In the genomic region with DNA sequence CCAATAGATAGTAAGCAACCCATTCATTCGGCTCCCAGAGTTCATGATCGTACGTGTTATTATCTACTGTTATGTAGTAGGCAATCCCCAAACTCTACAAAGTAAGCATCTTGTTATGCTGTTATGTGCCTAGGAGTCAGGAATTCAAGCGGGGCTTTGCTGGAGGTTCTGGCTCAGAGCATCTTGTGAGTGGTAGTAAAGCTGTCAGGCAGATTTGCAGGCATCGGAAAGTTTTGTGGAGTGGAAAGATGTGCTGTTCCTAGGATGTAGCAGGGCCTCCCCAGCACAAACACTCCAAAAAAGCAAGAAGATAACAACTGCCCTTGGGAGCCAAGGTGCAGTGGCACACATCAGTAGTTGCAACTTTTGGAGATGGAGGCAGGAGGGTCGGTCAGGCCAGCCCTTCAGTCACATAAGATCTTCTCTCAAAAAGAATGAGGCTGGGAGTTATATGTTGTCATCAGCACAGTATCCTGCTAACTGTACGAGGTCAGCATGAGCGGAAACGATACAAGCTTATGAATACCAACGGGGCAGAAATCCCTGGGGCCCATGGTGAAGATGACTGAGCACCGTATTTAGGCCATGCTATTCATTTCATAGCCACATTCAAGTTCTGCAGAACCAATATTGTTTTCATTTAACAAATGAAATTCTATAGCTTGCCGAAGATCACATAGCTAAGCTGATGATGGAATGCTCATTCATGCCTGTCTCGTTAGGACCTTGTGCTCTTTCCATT, we compare ENCODE assay signal across 20 mouse cellular contexts. TPM values are rescaled to one million over a fixed set of nuclear protein-coding genes. Genes with fewer than 3 reads are reported as not detected.
A peak's percentile ranks its signal among the peaks of the same experiment; 100 is the strongest.
DNase-seq lines count a peak whose midpoint lies in the region; ATAC-seq and TF ChIP-seq lines count a peak whose summit lies in the region.
"Had no signal": no experiment of that assay in that cellular context is flagged by ENCODE, and none has a peak within 500 bp of the region (broad histone marks: within the 10 kb centered on the region; RNA-seq: fewer than 3 reads in every experiment).

No protein-coding gene starts in this region.

- DNase-seq in embryonic facial prominence, embryonic 10.5 days (ENCODE audit: low spot score): no peak
- DNase-seq in kidney, adult 2 months: no peak
- peak; percentile 84 for DNase-seq in kidney, postnatal 0 days (ENCODE audit: low spot score)
- DNase-seq in kidney, adult 18-20 months: no peak
- peak; percentile 70 for DNase-seq in CH12.LX (ENCODE audit: extremely low read depth)
- DNase-seq: adrenal gland, adult 2 months; adrenal gland, postnatal 14 days; adrenal gland, postnatal 36 days; B cell, adult 2 months; cerebellum, adult 11-12 months; cerebellum, adult 2 months; cerebellum, adult 9-10 months; cerebellum, postnatal 10 days; cerebellum, postnatal 25 days; forebrain, postnatal 0 days had no signal

- no peak overlapping the region for H3K4me2 ChIP-seq in embryonic facial prominence, embryonic 13.5 days
- no peak overlapping the region for H3K4me2 ChIP-seq in kidney, embryonic 15.5 days
- no peak overlapping the region for H3K4me2 ChIP-seq in kidney, postnatal 0 days (ENCODE audit: low read length)
- H3K4me2 ChIP-seq in CH12.LX (ENCODE audit: insufficient read depth, low read depth, poor library complexity, severe bottlenecking): peak overlapping the region; percentile 46; the same call in 1 of the 2 replicates
- H3K4me2 ChIP-seq: forebrain, embryonic 13.5 days; forebrain, embryonic 15.5 days had no signal

- H3K27me3 ChIP-seq in embryonic facial prominence, embryonic 13.5 days: no peaks in the 10 kb centered on the region
- no peaks in the 10 kb centered on the region for H3K27me3 ChIP-seq in embryonic facial prominence, embryonic 10.5 days (replicated peaks; ENCODE audit: low read depth, poor library complexity, severe bottlenecking)
- H3K27me3 ChIP-seq in kidney, embryonic 15.5 days: no peaks in the 10 kb centered on the region
- H3K27me3 ChIP-seq in kidney, adult 2 months (replicated peaks; ENCODE audit: control insufficient read depth, insufficient read depth, low read length): no peaks in the 10 kb centered on the region
- no peaks in the 10 kb centered on the region for H3K27me3 ChIP-seq in kidney, postnatal 0 days (ENCODE audit: insufficient read depth, low read length)
- H3K27me3 ChIP-seq in CH12.LX (replicated peaks): no peaks in the 10 kb centered on the region
- H3K27me3 ChIP-seq: forebrain, embryonic 13.5 days; forebrain, embryonic 15.5 days had no signal

- peak; percentile 58 for TF ChIP-seq EP300 in CH12.LX (IDR thresholded peaks at IDR 0.05; ENCODE audit: low read length)

- H3K4me1 ChIP-seq in embryonic facial prominence, embryonic 13.5 days: peaks cover 4% of the 10 kb centered on the region; the same call in 1 of the 2 replicates
- H3K4me1 ChIP-seq in embryonic facial prominence, embryonic 10.5 days: no peaks in the 10 kb centered on the region; the same call in none of the 2 replicates
- H3K4me1 ChIP-seq in kidney, embryonic 15.5 days: peaks cover 21% of the 10 kb centered on the region
- H3K4me1 ChIP-seq in kidney, adult 2 months (ENCODE audit: control insufficient read depth, insufficient read depth, low read length): no peaks in the 10 kb centered on the region
- no peaks in the 10 kb centered on the region for H3K4me1 ChIP-seq in kidney, postnatal 0 days (replicated peaks; ENCODE audit: insufficient read depth, low read length)
- peaks cover 25 to 40% of the 10 kb centered on the region in 2 experiments for H3K4me1 ChIP-seq in CH12.LX (ENCODE audit: control insufficient read depth in 1 of 2, insufficient read depth in 2 of 2)
- H3K4me1 ChIP-seq: forebrain, embryonic 15.5 days had no signal

- WGBS in embryonic facial prominence, embryonic 13.5 days: 73% methylated on average over 13 of the region's 13 CpGs
- whole genome bisulfite sequencing in embryonic facial prominence, embryonic 10.5 days: 91% methylated on average over 13 of the region's 13 CpGs
- 46% methylated on average over 13 of the region's 13 CpGs for whole genome bisulfite sequencing in kidney, embryonic 15.5 days
- 59% methylated on average over 13 of the region's 13 CpGs for WGBS in kidney, adult 2 months
- WGBS in kidney, postnatal 0 days: 44% methylated on average over 13 of the region's 13 CpGs

- 0 out of 2 replicates have a peak overlapping the region, but pooled peaks have one; percentile 58 for H3K27ac ChIP-seq in embryonic facial prominence, embryonic 13.5 days
- no peak overlapping the region for H3K27ac ChIP-seq in embryonic facial prominence, embryonic 10.5 days (replicated peaks)
- peak overlapping the region; percentile 54 for H3K27ac ChIP-seq in kidney, embryonic 15.5 days
- H3K27ac ChIP-seq in kidney, adult 2 months (ENCODE audit: insufficient read depth, low read depth, low read length): no peak overlapping the region
- H3K27ac ChIP-seq in kidney, postnatal 0 days: 0 out of 2 replicates have a peak overlapping the region, but pooled peaks have one; percentile 31
- H3K27ac ChIP-seq in CH12.LX (ENCODE audit: insufficient read depth, low read depth): 0 out of 2 replicates have a peak overlapping the region, but pooled peaks have one; percentile 40
- H3K27ac ChIP-seq: forebrain, embryonic 13.5 days; forebrain, embryonic 15.5 days had no signal

- in situ Hi-C loops in CH12.LX (cut with MboI; ENCODE audit: low pct_ligation_motif_present, low pct_unique_long_range_greater_than_20kb, low sequenced_read_pairs): no loop called here

- H3K9me3 ChIP-seq in embryonic facial prominence, embryonic 13.5 days: no peaks in the 10 kb centered on the region
- no peaks in the 10 kb centered on the region for H3K9me3 ChIP-seq in embryonic facial prominence, embryonic 10.5 days
- H3K9me3 ChIP-seq in kidney, embryonic 15.5 days (replicated peaks): no peaks in the 10 kb centered on the region
- no peaks in the 10 kb centered on the region for H3K9me3 ChIP-seq in kidney, postnatal 0 days (replicated peaks; ENCODE audit: low read length)
- H3K9me3 ChIP-seq in CH12.LX (replicated peaks; ENCODE audit: low read length): no peaks in the 10 kb centered on the region
- H3K9me3 ChIP-seq: forebrain, embryonic 13.5 days; forebrain, embryonic 15.5 days had no signal

- dilution Hi-C loops in CH12.LX (cut with MboI; ENCODE audit: extremely low pct_ligation_motif_present, extremely low pct_unique_long_range_greater_than_20kb, low sequenced_read_pairs): no loop called here

- no peak overlapping the region for H3K4me3 ChIP-seq in embryonic facial prominence, embryonic 13.5 days
- H3K4me3 ChIP-seq in embryonic facial prominence, embryonic 10.5 days: no peak overlapping the region
- no peak overlapping the region for H3K4me3 ChIP-seq in kidney, embryonic 15.5 days (replicated peaks)
- H3K4me3 ChIP-seq in kidney, adult 2 months (ENCODE audit: insufficient read depth, low read depth, low read length): no peak overlapping the region
- no peak overlapping the region for H3K4me3 ChIP-seq in kidney, postnatal 0 days (replicated peaks; ENCODE audit: low read depth, low read length)
- no peak overlapping the region for H3K4me3 ChIP-seq in CH12.LX (replicated peaks in 1 of 3; ENCODE audit: low read depth in 2 of 3, low read length in 2 of 3, poor library complexity in 1 of 3)
- H3K4me3 ChIP-seq: forebrain, embryonic 13.5 days; forebrain, embryonic 15.5 days had no signal

- no peak for TF ChIP-seq POLR2A in kidney, adult 2 months (IDR thresholded peaks at IDR 0.05; ENCODE audit: low read depth, low read length)
- no peak for TF ChIP-seq POLR2A in CH12.LX (IDR thresholded peaks at IDR 0.05; ENCODE audit: low read depth, low read length)

- H3K79me2 ChIP-seq in CH12.LX (replicated peaks; ENCODE audit: control insufficient read depth, extremely low read depth, insufficient read depth, poor library complexity, severe bottlenecking): no peaks in the 10 kb centered on the region

- no peak for TF ChIP-seq RAD21 in CH12.LX (IDR thresholded peaks at IDR 0.05; ENCODE audit: low read depth, low read length)

- no peak overlapping the region for H3K9ac ChIP-seq in embryonic facial prominence, embryonic 13.5 days
- H3K9ac ChIP-seq in kidney, embryonic 15.5 days: no peak overlapping the region
- no peak overlapping the region for H3K9ac ChIP-seq in kidney, postnatal 0 days (ENCODE audit: low read depth, low read length)
- H3K9ac ChIP-seq in CH12.LX (ENCODE audit: insufficient read depth, low read depth): no peak overlapping the region
- H3K9ac ChIP-seq: forebrain, embryonic 13.5 days; forebrain, embryonic 15.5 days; forebrain, postnatal 0 days had no signal

- H3K36me3 ChIP-seq in embryonic facial prominence, embryonic 13.5 days: peaks cover 37% of the 10 kb centered on the region
- H3K36me3 ChIP-seq in embryonic facial prominence, embryonic 10.5 days (replicated peaks): peaks cover 65% of the 10 kb centered on the region
- H3K36me3 ChIP-seq in kidney, embryonic 15.5 days: peaks cover 50% of the 10 kb centered on the region
- peaks cover 3% of the 10 kb centered on the region for H3K36me3 ChIP-seq in kidney, adult 2 months (ENCODE audit: control insufficient read depth, insufficient read depth, low read length)
- peaks cover 31% of the 10 kb centered on the region for H3K36me3 ChIP-seq in kidney, postnatal 0 days (ENCODE audit: insufficient read depth, low read length)
- H3K36me3 ChIP-seq in CH12.LX (replicated peaks in 1 of 2; ENCODE audit: control insufficient read depth in 1 of 2, insufficient read depth in 1 of 2, low read length in 1 of 2): peaks cover 31 to 74% of the 10 kb centered on the region in 2 experiments

- no peak for TF ChIP-seq CTCF in kidney, adult 2 months (conservative IDR thresholded peaks at IDR 0.05; ENCODE audit: insufficient read depth, insufficient read length, low read depth, low read length)
- no peak for TF ChIP-seq CTCF in kidney, postnatal 0 days (IDR thresholded peaks at IDR 0.05; ENCODE audit: low read depth)
- TF ChIP-seq CTCF in CH12.LX (conservative IDR thresholded peaks at IDR 0.05 in 1 of 2, IDR thresholded peaks at IDR 0.05 in 1 of 2; ENCODE audit: low read depth in 2 of 2, low read length in 2 of 2): no peak

- no peak for ATAC-seq in embryonic facial prominence, embryonic 13.5 days (ENCODE audit: insufficient number of reproducible peaks, insufficient read depth, low FRiP score, low TSS enrichment, low read depth)
- ATAC-seq in kidney, embryonic 15.5 days (replicated peaks; ENCODE audit: low FRiP score): 0 out of 2 replicates have a peak, but pooled peaks have one; percentile 49
- ATAC-seq in kidney, postnatal 0 days (replicated peaks; ENCODE audit: low FRiP score, low read depth): no peak; the same call in 1 of the 2 replicates
- ATAC-seq: CD4-positive, CD25-positive, alpha-beta regulatory T cell, adult 4 months; forebrain, embryonic 13.5 days; forebrain, embryonic 15.5 days; forebrain, postnatal 0 days had no signal

RNA-seq across cellular contexts. Expression of a gene that starts 12.2 kb away (rescaled TPM):
- 9.0 and 13.1 TPM in 2 replicates for polyA plus RNA-seq in embryonic facial prominence, embryonic 13.5 days (2015; fragmentation: Nextera tagmentation; extraction: Ambion mirVana)
- polyA plus RNA-seq in embryonic facial prominence, embryonic 10.5 days (2016; fragmentation: Nextera tagmentation; extraction: Ambion mirVana): 7.5 and 7.8 TPM in 2 replicates
- polyA plus RNA-seq in kidney, embryonic 15.5 days (2015; fragmentation: Nextera tagmentation; extraction: Ambion mirVana): 10.1 and 10.5 TPM in 2 replicates
- 21.0 and 25.8 TPM in 2 replicates for polyA plus RNA-seq in kidney, adult 2 months (2012; rRNA removed)
- 6.9 and 7.3 TPM in 2 replicates for polyA plus RNA-seq in kidney, postnatal 0 days (2015; fragmentation: Nextera tagmentation; extraction: Ambion mirVana)
- total RNA-seq in CH12.LX (2012; rRNA removed) (13.3 and 15.8 TPM in 2 replicates), CH12.LX (2014; rRNA removed) (8.2 and 9.5 TPM in 2 replicates)
- 21.3 and 25.2 TPM in 2 replicates for polyA plus RNA-seq in CH12.LX (2012; ENCODE audit: insufficient read length, low read depth)

RNA-seq across cellular contexts. Expression of a gene that starts 34.5 kb away (rescaled TPM):
- polyA plus RNA-seq in embryonic facial prominence, embryonic 13.5 days (2015; fragmentation: Nextera tagmentation; extraction: Ambion mirVana): 37.9 and 42.7 TPM in 2 replicates
- polyA plus RNA-seq in embryonic facial prominence, embryonic 10.5 days (2016; fragmentation: Nextera tagmentation; extraction: Ambion mirVana): 45.0 and 46.2 TPM in 2 replicates
- 40.3 and 42.6 TPM in 2 replicates for polyA plus RNA-seq in kidney, embryonic 15.5 days (2015; fragmentation: Nextera tagmentation; extraction: Ambion mirVana)
- 5.5 and 7.2 TPM in 2 replicates for polyA plus RNA-seq in kidney, adult 2 months (2012; rRNA removed)
- 32.5 and 34.8 TPM in 2 replicates for polyA plus RNA-seq in kidney, postnatal 0 days (2015; fragmentation: Nextera tagmentation; extraction: Ambion mirVana)
- total RNA-seq in CH12.LX (2012; rRNA removed): 54.2 and 64.5 TPM in 2 replicates
- total RNA-seq in CH12.LX (2014; rRNA removed): 104 and 132 TPM in 2 replicates
- polyA plus RNA-seq in CH12.LX (2012; ENCODE audit: insufficient read length, low read depth): 93.7 and 102 TPM in 2 replicates

Comparison
In these comparisons a context has a peak if more than half of its experiments do, and no peak if none do; other contexts are left out.
1. H3K27ac ChIP-seq: peak in embryonic facial prominence, embryonic 13.5 days (single experiment), kidney, embryonic 15.5 days (single experiment), kidney, postnatal 0 days (single experiment) and CH12.LX (single experiment); none in embryonic facial prominence, embryonic 10.5 days (single experiment) and kidney, adult 2 months (single experiment).
2. DNase-seq: peak in kidney, postnatal 0 days (single experiment) and CH12.LX (single experiment); none in embryonic facial prominence, embryonic 10.5 days (single experiment), kidney, adult 2 months (single experiment) and kidney, adult 18-20 months (single experiment).